Mouse (Mus musculus) lung, adult 2 months (tissue): ENCODE measurements at regions not wholly inside any gene's neighbourhood (a gene's known extent, or its start where the extent isn't known, plus 50 kb on each side); places are given as distances from the start of the nearest gene placed in this dataset.

ENCODE experiments used
- CTCF ChIP-seq: fragments of 200-500 bp; IDR thresholded peaks from 2 replicates; pipeline ENCODE4 v1.5.1; 2011; ENCODE audit warnings: mild to moderate bottlenecking, low read length, control low read depth; ENCODE audit not compliant: insufficient read depth
- POLR2A ChIP-seq: fragments of 200-500 bp; IDR thresholded peaks from 2 replicates; pipeline ENCODE4 v1.6.1; 2011; ENCODE audit warnings: low read depth, mild to moderate bottlenecking, control low read depth, low read length, borderline replicate concordance; ENCODE audit errors: extremely low read depth

DNA sequence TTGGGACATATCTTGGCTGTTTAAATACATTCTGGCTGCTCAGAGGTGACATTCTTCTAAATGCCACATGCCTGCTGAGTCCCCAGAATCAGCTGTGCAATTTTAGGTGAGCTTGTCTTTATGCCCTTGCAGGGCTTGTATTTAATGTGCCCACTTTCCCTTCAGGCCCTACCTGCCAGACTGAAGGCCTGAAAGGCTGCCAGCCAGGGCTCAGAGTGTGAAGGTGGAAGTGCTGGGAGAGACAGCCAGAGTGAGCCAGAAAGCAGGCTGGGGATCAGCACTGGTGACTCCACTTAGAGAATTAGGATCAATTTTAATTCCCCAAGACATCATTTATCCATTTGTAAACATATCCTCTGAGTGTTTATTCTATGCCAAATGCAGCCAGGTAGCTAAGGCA lies 803.6 kb upstream of the 4930452B06Rik start:
- TF ChIP-seq POLR2A (no peak), CTCF (no peak)
